Mouse (Mus musculus): ENCODE measurements around the gene Camta1.

The Camta1 gene

GRCm38 (mm10) chr4:151152010-151152409, 709.7 kb downstream of the Camta1 start:
- DNase-seq (ENCODE audit: low read depth): peak; percentile 12

GRCm38 (mm10) chr4:151150842-151151241, 710.8 kb downstream of the Camta1 start:
- DNase-seq (ENCODE audit: low read depth): no peak

- no peak for DNase-seq (ENCODE audit: low read depth)
These were observed 711.6 kb downstream of the Camta1 start for GRCm38 (mm10) chr4:151150115-151150514.

- no peak for DNase-seq (ENCODE audit: low read depth)
These were observed 714.1 kb downstream of the Camta1 start for GRCm38 (mm10) chr4:151147541-151147940.

GRCm38 (mm10) chr4:151144121-151144520, 717.6 kb downstream of the Camta1 start:
- DNase-seq (ENCODE audit: low read depth): no peak

- peak; percentile 83 for DNase-seq (ENCODE audit: low read depth)
These were observed 720.3 kb downstream of the Camta1 start for GRCm38 (mm10) chr4:151141196-151141880.

GRCm38 (mm10) chr4:151140368-151140982, 721.2 kb downstream of the Camta1 start:
- no peak for DNase-seq (ENCODE audit: low read depth)

- peak; percentile 61 for DNase-seq (ENCODE audit: low read depth)
These were observed 722.4 kb downstream of the Camta1 start for GRCm38 (mm10) chr4:151139053-151139840.

GRCm38 (mm10) chr4:151138586-151138985, 723.1 kb downstream of the Camta1 start:
- DNase-seq (ENCODE audit: low read depth): no peak

- DNase-seq (ENCODE audit: low read depth): no peak
These were observed 723.5 kb downstream of the Camta1 start for GRCm38 (mm10) chr4:151138135-151138534.

GRCm38 (mm10) chr4:151137701-151138100, 724.0 kb downstream of the Camta1 start:
- DNase-seq (ENCODE audit: low read depth): no peak

GRCm38 (mm10) chr4:151135491-151135890, 726.2 kb downstream of the Camta1 start:
- no peak for DNase-seq (ENCODE audit: low read depth)

- DNase-seq (ENCODE audit: low read depth): no peak
These were observed 727.9 kb downstream of the Camta1 start for GRCm38 (mm10) chr4:151133760-151134159.

GRCm38 (mm10) chr4:151132493-151132892, 729.2 kb downstream of the Camta1 start:
- DNase-seq (ENCODE audit: low read depth): no peak

- no peak for DNase-seq (ENCODE audit: low read depth)
These were observed 730.8 kb downstream of the Camta1 start for GRCm38 (mm10) chr4:151130756-151131490.

GRCm38 (mm10) chr4:151129725-151130557, 731.7 kb downstream of the Camta1 start:
- no peak for DNase-seq (ENCODE audit: low read depth)

GRCm38 (mm10) chr4:151128641-151129541, 732.8 kb downstream of the Camta1 start:
- DNase-seq (ENCODE audit: low read depth): no peak

- no peak for DNase-seq (ENCODE audit: low read depth)
These were observed 733.8 kb downstream of the Camta1 start for GRCm38 (mm10) chr4:151127636-151128548.

- no peak for DNase-seq (ENCODE audit: low read depth)
These were observed 742.8 kb downstream of the Camta1 start for GRCm38 (mm10) chr4:151118883-151119282.

Data from induced T-regulatory cell, adult 2 months (primary cell).